Mouse (Mus musculus) brain, embryonic 14.5 days (tissue): Measurements from ENCODE around the gene Ankrd52.

Experiments used
- CTCF ChIP-seq: fragments of 200-500 bp; IDR thresholded peaks from 2 replicates; pipeline ENCODE4 v1.5.1; 2012; ENCODE audit warnings: inconsistent platforms, mild to moderate bottlenecking, moderate library complexity, borderline replicate concordance; ENCODE audit not compliant: insufficient read depth, insufficient read length; ENCODE audit errors: extremely low read depth
- POLR2A ChIP-seq: fragments of 200-500 bp; IDR thresholded peaks from 2 replicates; pipeline ENCODE4 v1.6.1; 2012; ENCODE audit warnings: mild to moderate bottlenecking, inconsistent platforms, borderline replicate concordance; ENCODE audit not compliant: poor library complexity, insufficient read depth, insufficient read length, severe bottlenecking; ENCODE audit errors: extremely low read depth

- TF ChIP-seq CTCF (no peak), POLR2A (no peak)
Measured at GRCm38 (mm10) chr10:128385902-128386301, 9.0 kb downstream of the Ankrd52 start.
